Mouse (Mus musculus) hematopoietic multipotent progenitor cell, adult 10-12 weeks (in vitro differentiated cells): ENCODE data around the gene Ric3. TPM values are rescaled to one million over a fixed set of nuclear protein-coding genes. Genes with fewer than 3 reads are reported as not detected.

Source experiments
- polyA plus RNA-seq: library from polyadenylated mRNA; stranded (reverse); fragments of >175 nt; gene quantifications from 2 replicates; pipeline ENCODE4 v1.2.3, GENCODE M21; 2012; ENCODE audit warnings: low replicate concordance

The Ric3 gene
- polyA plus RNA-seq = 1.2 and 2.8 TPM in 2 replicates

GRCm38 (mm10) chr7:109083113-109083812 is at the start of gene Ric3:
Gene Ric3 (minus strand): TSS chr7:109083331.

Other genes starting within 250 kb of the Ric3 start
- gene Olfr516, start 232.8 kb downstream of the Ric3 start, polyA plus RNA-seq = not detected in 2 replicates
- not detected in 2 replicates for gene Olfr517, start 211.0 kb downstream of the Ric3 start, polyA plus RNA-seq
- gene Olfr518, start 198.3 kb downstream of the Ric3 start, polyA plus RNA-seq = not detected in 2 replicates
- not detected in 2 replicates for gene Olfr519, start 188.9 kb downstream of the Ric3 start, polyA plus RNA-seq
- gene Nlrp10, start 153.2 kb downstream of the Ric3 start, polyA plus RNA-seq = 0.12 and 0.44 TPM in 2 replicates
- gene Eif3f, start 148.9 kb downstream of the Ric3 start, polyA plus RNA-seq = 364 and 1,168 TPM in 2 replicates
- 0.49 and 1.9 TPM in 2 replicates for gene Tub, start 133.0 kb downstream of the Ric3 start, polyA plus RNA-seq
- gene Lmo1, start 91.9 kb upstream of the Ric3 start, polyA plus RNA-seq = 2.0 and 6.8 TPM in 2 replicates